Mouse (Mus musculus) induced T-regulatory cell, adult 2 months (primary cell): ENCODE measurements around the gene Slc38a10.

Source experiments
- DNase-seq: peaks from one replicate; pipeline ENCODE4 v3.0.0-alpha.2; 2012; ENCODE audit warnings: low read depth

The Slc38a10 gene

GRCm38 (mm10) chr11:120098588-120099511 is 52.3 kb downstream of the Slc38a10 start, which contains the start of the genes Tepsin and Ndufaf8:
TSS of gene Tepsin (minus strand) at chr11:120098731.
TSS of gene Ndufaf8 (plus strand) at chr11:120098928.
- peak; percentile 99 for DNase-seq

DNA sequence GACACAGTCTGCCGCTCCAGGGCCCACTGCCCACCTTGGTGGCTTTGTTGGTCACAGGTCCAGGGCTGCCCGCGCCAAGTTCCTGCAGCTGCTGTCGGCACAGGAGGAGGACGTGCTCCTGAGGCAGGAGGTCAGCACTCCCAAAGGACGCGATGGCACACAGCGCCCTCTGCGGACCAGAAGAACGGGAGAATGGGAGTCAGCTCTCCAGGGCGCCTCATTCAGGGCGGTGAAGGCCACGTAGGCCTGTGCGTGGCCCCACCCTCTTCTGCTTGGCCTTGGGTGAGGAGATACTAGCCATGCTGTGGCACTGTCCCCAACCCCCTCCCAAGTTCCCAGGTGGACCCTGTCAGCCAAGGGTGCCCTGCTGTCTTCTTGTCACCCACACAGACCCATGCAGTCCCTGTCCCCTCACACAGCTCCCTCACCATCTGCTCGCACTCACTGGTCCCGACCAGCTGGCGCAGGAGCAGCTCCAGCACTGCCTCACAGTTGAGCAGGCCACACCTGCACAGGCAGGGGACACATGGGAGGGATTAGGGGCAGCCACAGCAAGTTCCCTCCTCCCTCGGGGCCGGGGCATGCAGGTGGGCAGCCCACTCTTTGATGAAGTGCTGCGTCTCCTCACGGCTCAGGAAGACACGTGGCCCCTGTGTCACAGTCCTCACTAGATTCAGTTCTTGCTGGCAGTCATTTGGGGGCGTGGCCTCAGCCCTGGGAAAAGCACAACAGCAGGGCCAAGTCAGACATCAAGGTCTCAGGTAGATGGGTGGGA is 58.1 kb downstream of the Slc38a10 start:
- no peak for DNase-seq

DNA sequence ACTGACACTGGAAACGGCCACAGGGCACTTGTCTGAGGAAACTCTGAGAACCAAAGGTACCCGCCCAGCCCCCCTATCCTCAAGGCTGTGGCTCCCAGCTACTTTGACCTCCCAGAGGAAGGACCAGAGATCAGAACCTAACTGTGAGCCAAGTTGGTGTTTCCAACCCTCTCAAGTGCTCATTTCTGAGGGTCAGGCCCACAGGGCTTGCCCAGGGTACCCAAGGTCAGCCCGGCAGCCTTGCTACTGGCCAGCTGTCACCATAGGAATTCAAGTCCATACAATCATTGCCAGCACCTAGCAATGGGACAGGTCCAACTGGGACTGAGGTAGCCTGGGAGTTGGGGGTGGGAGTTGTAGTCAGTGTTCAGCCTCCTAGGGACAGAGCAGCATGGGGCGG is 60.5 kb downstream of the Slc38a10 start:
- no peak for DNase-seq

GRCm38 (mm10) chr11:120086702-120087152 is 64.4 kb downstream of the Slc38a10 start, which contains the start of gene Cep131:
TSS of gene Cep131 (minus strand) at chr11:120086827.
- peak; percentile 98 for DNase-seq

- DNase-seq = no peak
Observed at GRCm38 (mm10) chr11:120085891-120086627, 65.1 kb downstream of the Slc38a10 start.

GRCm38 (mm10) chr11:120080282-120080681 is 70.9 kb downstream of the Slc38a10 start:
- no peak for DNase-seq

DNA sequence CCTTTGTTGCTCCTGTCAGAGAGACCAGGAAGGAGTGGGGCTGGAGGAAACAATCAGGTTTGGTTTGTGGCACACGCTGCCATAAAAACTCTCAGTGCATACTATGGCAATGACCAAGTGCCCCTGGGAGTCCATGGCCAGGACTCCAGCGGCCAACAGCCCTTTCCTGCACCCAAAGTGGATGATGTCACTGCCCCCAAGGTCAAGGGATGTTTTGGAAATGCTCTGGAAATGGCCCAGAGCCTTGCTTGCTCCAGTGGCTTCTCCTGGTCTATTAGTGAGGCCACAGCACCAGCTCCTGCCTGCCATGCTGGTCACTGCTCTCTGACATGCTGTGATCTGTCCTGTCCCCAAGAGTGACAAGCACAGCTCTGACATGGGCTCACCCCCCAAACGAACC is 75.0 kb downstream of the Slc38a10 start:
- no peak for DNase-seq

DNA sequence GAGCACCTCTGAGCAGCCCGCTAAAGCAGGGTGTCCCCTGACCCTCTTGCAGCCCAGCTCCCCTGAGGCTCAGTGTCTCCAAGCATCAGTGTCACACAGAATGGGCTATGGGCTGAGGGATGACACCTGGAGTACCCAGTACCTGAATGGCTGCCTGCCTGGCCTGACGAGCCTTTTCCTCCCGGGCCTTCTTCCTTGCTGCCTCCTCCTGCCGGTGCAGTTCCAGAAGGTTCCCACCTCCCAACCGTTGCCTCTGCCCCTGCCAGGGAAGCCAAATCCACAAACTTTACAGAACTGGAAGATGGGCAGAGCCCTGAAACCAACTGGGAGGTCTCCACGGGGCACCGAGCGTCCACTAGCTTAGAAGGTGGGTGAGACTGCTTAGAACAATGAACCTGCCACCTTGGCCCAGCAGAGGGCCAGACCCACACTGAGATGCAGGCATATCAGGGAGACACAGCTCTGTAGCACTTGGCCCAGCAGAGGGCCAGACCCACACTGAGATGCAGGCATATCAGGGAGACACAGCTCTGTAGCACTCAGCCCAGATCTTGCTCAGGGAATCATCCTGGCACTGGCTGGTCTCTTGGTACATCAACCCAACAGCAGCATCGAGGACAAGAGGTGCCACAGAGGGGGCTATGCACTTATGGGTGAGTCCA is 78.0 kb downstream of the Slc38a10 start:
- no peak for DNase-seq

- no peak for DNase-seq
Observed at GRCm38 (mm10) chr11:120071731-120072320, 79.3 kb downstream of the Slc38a10 start.

DNA sequence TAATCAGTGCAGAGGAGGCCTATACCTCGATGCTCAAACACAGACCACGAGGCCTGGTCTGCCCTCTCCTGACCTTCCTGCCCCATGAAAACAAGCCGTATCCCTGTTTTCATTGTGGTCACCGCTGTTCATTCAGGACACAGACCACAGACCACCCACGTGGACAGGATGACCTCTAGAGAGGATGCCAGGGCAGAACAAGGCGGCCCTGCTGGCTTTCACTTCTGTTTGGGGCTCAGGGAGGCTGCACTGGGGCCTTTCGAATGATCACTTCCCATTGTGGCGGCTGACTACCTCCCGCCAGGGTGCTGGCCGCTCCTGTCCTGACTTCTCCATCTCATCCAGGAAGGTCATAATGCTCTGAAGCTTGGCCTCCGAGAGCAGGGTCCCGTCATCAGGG is 80.1 kb downstream of the Slc38a10 start:
- DNase-seq = no peak

DNA sequence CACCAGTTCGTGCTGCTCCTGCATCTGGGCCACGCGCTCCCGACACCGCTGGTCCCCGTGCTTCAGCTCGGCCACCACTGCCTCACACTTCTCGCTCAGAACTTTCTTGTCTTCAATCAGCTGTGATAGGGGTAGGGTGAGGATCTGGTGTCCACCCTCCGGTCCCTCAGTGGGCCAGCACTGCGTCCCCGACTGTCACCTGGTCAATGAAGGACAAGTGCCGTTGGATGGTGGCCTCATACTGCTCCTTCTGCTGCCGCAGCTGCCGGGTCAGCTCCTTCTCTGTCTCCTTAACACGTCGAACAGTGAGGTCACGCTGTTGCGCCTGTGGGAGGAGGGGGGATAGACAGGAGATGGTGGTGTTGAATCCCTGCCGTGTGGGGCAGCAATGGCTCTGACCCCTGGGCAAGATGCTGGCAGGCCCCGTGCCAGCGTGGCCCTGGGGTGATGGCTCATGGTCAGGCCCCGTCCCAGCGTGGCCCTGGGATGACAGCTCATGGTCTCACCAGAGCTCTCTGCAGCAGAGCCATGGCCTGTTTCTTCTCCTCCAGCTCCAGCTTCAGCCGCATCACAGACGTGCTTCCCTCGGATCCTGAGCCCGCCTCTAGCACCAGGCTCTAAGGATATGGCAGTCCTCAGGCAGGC is 80.7 kb downstream of the Slc38a10 start:
- DNase-seq = no peak

GRCm38 (mm10) chr11:120069261-120069660 is 81.9 kb downstream of the Slc38a10 start:
- DNase-seq = no peak

GRCm38 (mm10) chr11:120067834-120068233 is 83.3 kb downstream of the Slc38a10 start:
- no peak for DNase-seq

GRCm38 (mm10) chr11:120065291-120065690 is 85.9 kb downstream of the Slc38a10 start:
- DNase-seq = peak; percentile 41

DNA sequence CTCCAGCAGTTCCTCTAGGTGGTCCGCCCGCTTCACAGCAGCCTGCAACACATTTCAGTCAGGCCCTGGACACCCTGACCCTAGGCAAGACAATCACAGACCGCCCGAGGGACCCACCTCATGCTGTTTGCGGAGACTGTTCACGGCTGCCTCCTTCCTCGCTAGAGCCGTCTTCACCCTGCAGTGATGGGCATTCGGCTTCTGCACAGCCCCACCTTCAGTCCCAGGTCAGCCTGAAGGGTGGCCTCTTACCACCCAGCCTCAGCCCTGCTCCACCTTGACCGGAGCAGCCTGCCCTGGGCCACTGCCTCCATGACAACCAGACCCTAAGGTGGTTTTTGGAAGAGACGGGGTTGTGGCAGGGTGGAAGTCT is 86.5 kb downstream of the Slc38a10 start:
- DNase-seq = no peak

- DNase-seq = no peak
Observed at GRCm38 (mm10) chr11:120064006-120064667, 87.0 kb downstream of the Slc38a10 start.

DNA sequence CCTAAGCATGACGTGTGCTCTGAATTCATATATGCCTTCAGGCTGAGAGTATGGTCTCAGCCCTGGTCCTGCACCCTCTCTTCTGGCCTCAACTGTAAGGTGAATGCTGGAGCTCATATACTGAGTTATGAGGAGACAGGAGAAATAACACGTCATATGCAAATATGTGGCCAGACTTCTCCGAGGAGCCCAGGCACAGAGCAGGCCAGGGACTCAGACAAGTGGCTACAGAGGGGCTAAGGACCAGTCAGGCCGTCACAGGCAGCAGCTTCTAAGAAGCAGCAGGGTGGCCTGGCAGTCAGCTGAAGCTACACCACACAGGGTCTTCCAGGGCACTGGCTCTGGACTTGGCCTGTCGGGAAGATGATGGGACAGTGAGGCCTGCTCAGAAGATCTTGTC is 87.8 kb downstream of the Slc38a10 start:
- DNase-seq = no peak

GRCm38 (mm10) chr11:120060634-120061033 is 90.5 kb downstream of the Slc38a10 start:
- no peak for DNase-seq

- no peak for DNase-seq
Observed at GRCm38 (mm10) chr11:120055953-120056732, 95.0 kb downstream of the Slc38a10 start.
